Comparison of ENCODE assay signal across 19 mouse cellular contexts in the genomic region with DNA sequence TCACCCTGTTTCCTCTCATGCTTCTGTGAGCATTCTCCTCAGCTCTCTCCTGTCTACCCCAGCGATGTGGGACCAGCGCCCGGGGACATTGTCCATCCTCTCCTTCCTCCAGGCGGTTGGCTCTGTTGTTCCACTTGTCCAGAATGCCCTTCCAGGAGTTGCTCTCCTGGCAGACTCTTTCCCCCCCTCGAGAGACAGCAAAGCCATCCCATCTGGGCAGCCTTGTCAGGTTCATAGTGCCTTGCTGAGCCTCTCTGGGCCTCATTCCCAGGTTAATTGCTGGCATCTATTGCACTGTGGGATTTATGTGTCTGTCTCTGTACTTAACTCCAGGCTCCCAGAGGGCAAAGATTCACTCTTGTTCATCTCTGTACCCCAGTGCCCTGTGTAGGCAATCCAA.
A peak's percentile ranks its signal among the peaks of the same experiment; 100 is the strongest.
DNase-seq lines count a peak whose midpoint lies in the region; ATAC-seq and TF ChIP-seq lines count a peak whose summit lies in the region.
"Had no signal": no experiment of that assay in that cellular context is flagged by ENCODE, and none has a peak within 500 bp of the region (broad histone marks: within the 10 kb centered on the region; RNA-seq: fewer than 3 reads in every experiment).

No protein-coding gene starts in this region.

- no peak for ATAC-seq in CD4-positive, CD25-positive, alpha-beta regulatory T cell, adult 4 months
- ATAC-seq: forebrain, embryonic 15.5 days; hindbrain, embryonic 16.5 days; inflammation-experienced regulatory T-cells, adult 6 months; intestine, postnatal 0 days had no signal

- TF ChIP-seq CTCF in left cerebral cortex, adult 2 months (IDR thresholded peaks at IDR 0.05) = no peak

- peak; percentile 12 for DNase-seq in left cerebral cortex, postnatal 4 days
- DNase-seq in left cerebral cortex, adult 2 months (ENCODE audit: extremely low spot score in 1 of 2, low spot score in 2 of 2) = no peak
- DNase-seq in cerebellum, adult 9-10 months = peak; percentile 26
- DNase-seq in cerebellum, postnatal 10 days = peak; percentile 54 to 66
- no peak for DNase-seq in kidney, postnatal 36 days
- DNase-seq: adrenal gland, adult 8-10 months; adrenal gland, postnatal 36 days; gastrocnemius, postnatal 36 days; heart, adult 11 months; heart, postnatal 10 days; heart, postnatal 4 days had no signal

- no peak overlapping the region for H3K27ac ChIP-seq in left cerebral cortex, adult 2 months
- H3K27ac ChIP-seq: embryonic facial prominence, embryonic 12.5 days; forebrain, embryonic 15.5 days; heart, embryonic 10.5 days; hindbrain, embryonic 12.5 days had no signal

- H3K4me3 ChIP-seq in left cerebral cortex, adult 2 months = no peak overlapping the region
- H3K4me3 ChIP-seq: embryonic facial prominence, embryonic 12.5 days; forebrain, embryonic 15.5 days; heart, embryonic 10.5 days; hindbrain, embryonic 12.5 days had no signal

- intact Hi-C loops in left cerebral cortex, postnatal 4 days (cut with DNase I) = no loop called here
- intact Hi-C loops in left cerebral cortex, adult 2 months (cut with DNase I) = no loop called here

Comparison
In these comparisons a context has a peak if more than half of its experiments do, and no peak if none do; other contexts are left out.
1. DNase-seq: peak in left cerebral cortex, postnatal 4 days (single experiment), cerebellum, adult 9-10 months (single experiment) and cerebellum, postnatal 10 days (2 of 2); none in left cerebral cortex, adult 2 months (0 of 2) and kidney, postnatal 36 days (0 of 2).